Mouse (Mus musculus) cerebellum, adult 11 months (tissue): Measurements from ENCODE around the gene Orai1.
"Not testable (repeated sequence)": the region's sequence is repeated elsewhere in the genome, so short reads cannot be mapped to it uniquely, and the experiment has no call there.

Source experiments
- DNase-seq: peaks from one replicate; pipeline ENCODE4 v3.0.0; 2022

Gene Orai1

GRCm38 (mm10) chr5:123035089-123035488 is 20.2 kb downstream of the Orai1 start:
- no peak for DNase-seq

GRCm38 (mm10) chr5:123035564-123035963 is 20.7 kb downstream of the Orai1 start:
- DNase-seq: no peak

- DNase-seq: no peak
Observed at GRCm38 (mm10) chr5:123038115-123038514, 23.2 kb downstream of the Orai1 start.

- no peak for DNase-seq
Observed at GRCm38 (mm10) chr5:123039120-123039752, 24.4 kb downstream of the Orai1 start.

- DNase-seq: no peak
Observed at GRCm38 (mm10) chr5:123040796-123041195, 25.9 kb downstream of the Orai1 start.

GRCm38 (mm10) chr5:123043856-123044255 is 29.0 kb downstream of the Orai1 start:
- no peak for DNase-seq

- DNase-seq: no peak
Observed at GRCm38 (mm10) chr5:123045561-123046295, 30.9 kb downstream of the Orai1 start.

- no peak for DNase-seq
Observed at GRCm38 (mm10) chr5:123046916-123047315, 32.0 kb downstream of the Orai1 start, which contains the start of gene Morn3. TSS of gene Morn3 (minus strand) at chr5:123047016.

- DNase-seq: no peak
Observed at GRCm38 (mm10) chr5:123049271-123049670, 34.4 kb downstream of the Orai1 start.

- DNase-seq: no peak
Observed at GRCm38 (mm10) chr5:123050918-123051317, 36.0 kb downstream of the Orai1 start.

GRCm38 (mm10) chr5:123051736-123052135 is 36.9 kb downstream of the Orai1 start:
- DNase-seq: no peak

- DNase-seq: peak; percentile 99
Observed at GRCm38 (mm10) chr5:123057366-123058250, 42.7 kb downstream of the Orai1 start.

GRCm38 (mm10) chr5:123058251-123059102 is 43.6 kb downstream of the Orai1 start:
- DNase-seq: no peak

- DNase-seq: peak; percentile 37
Observed at GRCm38 (mm10) chr5:123059757-123060520, 45.1 kb downstream of the Orai1 start.

GRCm38 (mm10) chr5:123060706-123061401 is 46.0 kb downstream of the Orai1 start:
- DNase-seq: no peak

- not testable (repeated sequence) for DNase-seq
Observed at GRCm38 (mm10) chr5:123061402-123061749, 46.5 kb downstream of the Orai1 start.

GRCm38 (mm10) chr5:123063141-123063540 is 48.3 kb downstream of the Orai1 start:
- no peak for DNase-seq

- DNase-seq: peak; percentile 69
Observed at GRCm38 (mm10) chr5:123064207-123064606, 49.3 kb downstream of the Orai1 start.

GRCm38 (mm10) chr5:123067395-123067995 is 52.6 kb downstream of the Orai1 start:
- no peak for DNase-seq

- no peak for DNase-seq
Observed at GRCm38 (mm10) chr5:123068115-123068514, 53.2 kb downstream of the Orai1 start, which contains the start of gene Tmem120b. TSS of gene Tmem120b (plus strand) at chr5:123068415.

GRCm38 (mm10) chr5:123068714-123069113 is 53.8 kb downstream of the Orai1 start:
- no peak for DNase-seq
